Mouse (Mus musculus) forebrain, postnatal 0 days (tissue): ENCODE data around the gene Pkp2. TPM values are rescaled to one million over a fixed set of nuclear protein-coding genes. Genes with fewer than 3 reads are reported as not detected.
A peak's percentile ranks its signal among the peaks of the same experiment; 100 is the strongest.
"Not testable (repeated sequence)": the region's sequence is repeated elsewhere in the genome, so short reads cannot be mapped to it uniquely, and the experiment has no call there.

Experiments
- ATAC-seq: fragments of 200-750 bp; cut with Nextera tagmentation; 2 replicates; pipeline ENCODE4 v1.8.0; 2017; ENCODE audit warnings: mild to moderate bottlenecking, moderate library complexity
- DNase-seq: peaks from one replicate; pipeline ENCODE4 v3.0.0-alpha.2; 2015
- H3K27ac ChIP-seq: fragments of 300-500 bp; sonication (generic); 2 replicates; pipeline ENCODE4 v1.5.1; 2014; ENCODE audit warnings: low read depth, mild to moderate bottlenecking, antibody characterized with exemption, low read length, moderate library complexity, mixed read lengths
- H3K27me3 ChIP-seq: fragments of 300-500 bp; sonication (generic); 2 replicates; pipeline ENCODE4 v1.6.1; 2014; ENCODE audit warnings: mild to moderate bottlenecking, low read length, mixed read lengths; ENCODE audit not compliant: insufficient read depth
- H3K36me3 ChIP-seq: fragments of 300-500 bp; sonication (generic); 2 replicates; pipeline ENCODE4 v1.6.1; 2014; ENCODE audit warnings: mild to moderate bottlenecking, moderate library complexity; ENCODE audit not compliant: insufficient read depth
- H3K4me1 ChIP-seq: fragments of 300-500 bp; sonication (generic); 2 replicates; pipeline ENCODE4 v1.6.1; 2014; ENCODE audit warnings: antibody characterized with exemption; ENCODE audit not compliant: insufficient read depth
- H3K4me2 ChIP-seq: fragments of 300-500 bp; sonication (generic); 2 replicates; pipeline ENCODE4 v1.6.1; 2014; ENCODE audit warnings: low read depth, mild to moderate bottlenecking, moderate library complexity
- H3K4me3 ChIP-seq: fragments of 300-500 bp; sonication (generic); 2 replicates; pipeline ENCODE4 v1.5.1; 2014; ENCODE audit warnings: low read depth, low read length, mixed read lengths
- H3K9ac ChIP-seq: fragments of 300-500 bp; sonication (generic); 2 replicates; pipeline ENCODE4 v1.6.1; 2014; ENCODE audit warnings: mild to moderate bottlenecking
- H3K9me3 ChIP-seq: fragments of 300-500 bp; sonication (generic); 2 replicates; pipeline ENCODE4 v1.6.1; 2016; ENCODE audit warnings: low read length
- CTCF ChIP-seq: sonication (generic); IDR thresholded peaks from 2 replicates; pipeline ENCODE4 v1.5.1; 2016; ENCODE audit warnings: antibody characterized with exemption, control low read depth, low read depth
- WGBS: fragments of 180-500 bp; shearing (Covaris S2); extraction: QIAGEN DNeasy Blood & Tissue Kit; methylation state at CpG from one replicate; pipeline ENCODE4 v1.1.7; 2014; 5-methylcytosine and 5-hydroxymethylcytosine counted together
- polyA plus RNA-seq: library from polyadenylated mRNA; unstranded; fragments of >200 nt; fragmentation: Nextera tagmentation; extraction: Ambion mirVana; gene quantifications from 2 replicates; pipeline ENCODE4 v1.2.1, GENCODE M21; 2015
- total RNA-seq: library from RNA; depleted of rRNA; stranded (reverse); fragments of >200 nt; gene quantifications from 2 replicates; pipeline ENCODE4 v1.2.3, GENCODE M21; 2014

Pkp2 gene
- total and polyA plus RNA-seq, 2 experiments from 2014 or later, result 0.84 to 1.7 TPM

- TF ChIP-seq CTCF, result no peak
- Histone ChIP-seq H3K4me1 (peaks cover 5% of the 10 kb centered on the region), H3K36me3 (no peaks in the 10 kb centered on the region), H3K9me3 (no peaks in the 10 kb centered on the region), H3K9ac (no peak overlapping the region), H3K27ac (no peak overlapping the region), H3K27me3 (peaks cover 26% of the 10 kb centered on the region), H3K4me3 (no peak overlapping the region), H3K4me2 (no peak overlapping the region)
- no peak for ATAC-seq
- no peak for DNase-seq
- 98% methylated on average over 1 of the region's 1 CpGs for WGBS
Observed at GRCm38 (mm10) chr16:16216934-16217333, 3.8 kb downstream of the Pkp2 start.

GRCm38 (mm10) chr16:16219835-16220234 is 6.7 kb downstream of the Pkp2 start:
- no peak for DNase-seq
- no peak for ATAC-seq
- no peak for TF ChIP-seq CTCF
- no peak overlapping the region for H3K9ac ChIP-seq
- no peak overlapping the region for H3K27ac ChIP-seq
- H3K27me3 ChIP-seq, result peaks cover 7% of the 10 kb centered on the region
- H3K4me2 ChIP-seq, result no peak overlapping the region
- no peaks in the 10 kb centered on the region for H3K4me1 ChIP-seq
- H3K9me3 ChIP-seq, result no peaks in the 10 kb centered on the region
- 53% methylated on average over 3 of the region's 3 CpGs for WGBS
- no peaks in the 10 kb centered on the region for H3K36me3 ChIP-seq
- no peak overlapping the region for H3K4me3 ChIP-seq

DNA sequence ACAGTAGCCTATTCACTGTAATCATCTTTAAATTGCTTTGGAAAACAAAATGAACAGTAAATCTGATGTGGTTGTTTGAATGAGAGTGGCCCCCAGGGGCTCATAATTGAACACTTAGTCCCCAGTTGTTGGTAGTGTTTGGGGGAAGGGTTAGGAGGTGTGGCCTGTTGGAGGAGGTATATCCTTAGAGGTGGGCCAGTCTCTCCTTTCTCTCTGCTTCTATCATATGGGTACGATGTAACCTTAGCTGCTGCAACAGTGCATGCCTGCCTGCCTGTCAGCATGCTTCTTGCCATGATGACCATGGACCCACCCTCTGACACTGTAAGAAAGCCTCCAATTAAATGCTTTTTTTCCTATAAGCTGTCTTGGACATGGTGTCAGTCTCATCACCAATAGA is 9.5 kb downstream of the Pkp2 start:
- no peak for TF ChIP-seq CTCF
- no peak overlapping the region for H3K27ac ChIP-seq
- DNase-seq (no peak), ATAC-seq (no peak)
- no peak overlapping the region for H3K4me3 ChIP-seq
- no peaks in the 10 kb centered on the region for H3K36me3 ChIP-seq
- no peaks in the 10 kb centered on the region for H3K9me3 ChIP-seq
- 71% methylated on average over 1 of the region's 1 CpGs for WGBS
- no peaks in the 10 kb centered on the region for H3K4me1 ChIP-seq
- no peak overlapping the region for H3K4me2 ChIP-seq
- no peaks in the 10 kb centered on the region for H3K27me3 ChIP-seq
- H3K9ac ChIP-seq, result no peak overlapping the region

GRCm38 (mm10) chr16:16224506-16224924 is 11.4 kb downstream of the Pkp2 start:
- WGBS, result 6% methylated on average over 4 of the region's 4 CpGs

GRCm38 (mm10) chr16:16225828-16226227 is 12.7 kb downstream of the Pkp2 start:
- peak overlapping the region; percentile 44 for H3K4me2 ChIP-seq
- no peaks in the 10 kb centered on the region for H3K36me3 ChIP-seq
- peak overlapping the region; percentile 22 for H3K4me3 ChIP-seq
- no peaks in the 10 kb centered on the region for H3K27me3 ChIP-seq
- no peak for TF ChIP-seq CTCF
- DNase-seq (peak; percentile 25), ATAC-seq (peak; percentile 88)
- no peak overlapping the region for H3K27ac ChIP-seq
- WGBS, result 67% methylated on average over 22 of the region's 22 CpGs
- no peaks in the 10 kb centered on the region for H3K9me3 ChIP-seq
- peak overlapping the region; percentile 25 for H3K9ac ChIP-seq
- H3K4me1 ChIP-seq, result no peaks in the 10 kb centered on the region

More at GRCm38 (mm10) chr16:16224506-16224924, 11.4 kb downstream of the Pkp2 start:
- TF ChIP-seq CTCF, result no peak
- Histone ChIP-seq H3K4me1 (no peaks in the 10 kb centered on the region), H3K27me3 (no peaks in the 10 kb centered on the region), H3K4me2 (no peak overlapping the region), H3K27ac (no peak overlapping the region), H3K36me3 (no peaks in the 10 kb centered on the region), H3K4me3 (no peak overlapping the region), H3K9ac (no peak overlapping the region), H3K9me3 (no peaks in the 10 kb centered on the region)
- peak; percentile 34; the same call in 1 of the 2 replicates for ATAC-seq
- no peak for DNase-seq

DNA sequence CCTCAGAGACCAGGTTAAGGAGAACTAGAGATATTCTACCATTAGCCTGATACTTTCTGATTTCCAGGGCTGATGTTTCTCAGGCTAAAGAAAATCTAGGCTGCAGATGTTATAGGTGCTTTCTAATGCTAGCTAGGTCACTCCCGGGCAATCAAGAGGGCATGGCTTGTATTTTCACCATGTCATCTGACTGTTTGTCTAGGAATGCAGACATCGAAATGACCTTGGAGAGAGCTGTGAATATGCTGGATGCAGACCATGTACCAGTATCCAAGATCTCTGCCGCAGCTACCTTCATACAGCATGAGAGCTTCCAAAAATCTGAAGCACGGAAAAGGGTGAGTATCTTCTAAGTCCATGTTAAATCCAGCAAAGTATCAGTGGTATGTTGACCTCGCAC is 17.3 kb downstream of the Pkp2 start:
- Histone ChIP-seq H3K4me3 (no peak overlapping the region), H3K4me2 (no peak overlapping the region), H3K27me3 (no peaks in the 10 kb centered on the region), H3K9ac (no peak overlapping the region), H3K27ac (no peak overlapping the region), H3K36me3 (no peaks in the 10 kb centered on the region), H3K4me1 (no peaks in the 10 kb centered on the region), H3K9me3 (no peaks in the 10 kb centered on the region)
- no peak for DNase-seq
- WGBS, result 95% methylated on average over 5 of the region's 5 CpGs
- TF ChIP-seq CTCF, result no peak
- ATAC-seq, result no peak

- Histone ChIP-seq H3K27ac (no peak overlapping the region), H3K9me3 (no peaks in the 10 kb centered on the region), H3K9ac (no peak overlapping the region), H3K36me3 (no peaks in the 10 kb centered on the region), H3K4me1 (no peaks in the 10 kb centered on the region), H3K4me2 (no peak overlapping the region), H3K27me3 (no peaks in the 10 kb centered on the region), H3K4me3 (no peak overlapping the region)
- 95% methylated on average over 2 of the region's 2 CpGs for WGBS
- no peak for ATAC-seq
- TF ChIP-seq CTCF, result no peak
- no peak for DNase-seq
Observed at GRCm38 (mm10) chr16:16233919-16234318, 20.8 kb downstream of the Pkp2 start.

GRCm38 (mm10) chr16:16236681-16237080 is 23.6 kb downstream of the Pkp2 start:
- H3K27ac ChIP-seq, H3K9ac ChIP-seq, H3K9me3 ChIP-seq, H3K4me2 ChIP-seq, H3K36me3 ChIP-seq, H3K4me3 ChIP-seq, H3K27me3 ChIP-seq, H3K4me1 ChIP-seq, DNase-seq, ATAC-seq: not testable (repeated sequence)
- 85% methylated on average over 9 of the region's 9 CpGs for WGBS
